Mouse (Mus musculus) midbrain, embryonic 15.5 days (tissue): Measurements from ENCODE around the gene Ankrd31. TPM values are rescaled to one million over a fixed set of nuclear protein-coding genes. Genes with fewer than 3 reads are reported as not detected.
"Not testable (repeated sequence)": the region's sequence is repeated elsewhere in the genome, so short reads cannot be mapped to it uniquely, and the experiment has no call there.

Experiments used
- ATAC-seq: fragments of 200-750 bp; cut with Nextera tagmentation; replicated peaks from 2 replicates; pipeline ENCODE4 v1.8.0; 2017; ENCODE audit warnings: moderate TSS enrichment
- H3K27ac ChIP-seq: fragments of 300-500 bp; sonication (generic); 2 replicates; pipeline ENCODE4 v1.5.1; 2015; ENCODE audit warnings: mild to moderate bottlenecking, inconsistent platforms
- H3K27me3 ChIP-seq: fragments of 300-500 bp; sonication (generic); replicated peaks from 2 replicates; pipeline ENCODE4 v1.6.1; 2015; ENCODE audit warnings: inconsistent platforms
- H3K36me3 ChIP-seq: fragments of 300-500 bp; sonication (generic); replicated peaks from 2 replicates; pipeline ENCODE4 v1.6.1; 2015; ENCODE audit warnings: inconsistent platforms
- H3K4me1 ChIP-seq: fragments of 300-500 bp; sonication (generic); 2 replicates; pipeline ENCODE4 v1.6.1; 2015; ENCODE audit warnings: inconsistent platforms
- H3K4me2 ChIP-seq: fragments of 300-500 bp; sonication (generic); 2 replicates; pipeline ENCODE4 v1.6.1; 2015; ENCODE audit warnings: inconsistent platforms, mild to moderate bottlenecking, moderate library complexity
- H3K4me3 ChIP-seq: fragments of 300-500 bp; sonication (generic); 2 replicates; pipeline ENCODE4 v1.5.1; 2015; ENCODE audit warnings: mild to moderate bottlenecking, inconsistent platforms
- H3K9ac ChIP-seq: fragments of 300-500 bp; sonication (generic); 2 replicates; pipeline ENCODE4 v1.6.1; 2015; ENCODE audit warnings: mild to moderate bottlenecking, inconsistent platforms
- H3K9me3 ChIP-seq: fragments of 300-500 bp; sonication (generic); 2 replicates; pipeline ENCODE4 v1.6.1; 2016; ENCODE audit warnings: inconsistent platforms
- WGBS: fragments of 180-500 bp; shearing (Covaris S2); methylation state at CpG from one replicate; pipeline ENCODE4 v1.1.7; 2015; ENCODE audit warnings: mixed read lengths; 5-methylcytosine and 5-hydroxymethylcytosine counted together
- polyA plus RNA-seq: library from polyadenylated mRNA; unstranded; fragments of >200 nt; fragmentation: Nextera tagmentation; extraction: Ambion mirVana; gene quantifications from 2 replicates; pipeline ENCODE4 v1.2.1, GENCODE M21; 2015

Ankrd31 gene
- polyA plus RNA-seq, 1 experiment from 2014 or later, result 0.06 TPM

- Histone ChIP-seq H3K27ac (no peak overlapping the region), H3K4me3 (no peak overlapping the region), H3K4me1 (no peaks in the 10 kb centered on the region), H3K9ac (no peak overlapping the region), H3K9me3 (no peaks in the 10 kb centered on the region), H3K27me3 (no peaks in the 10 kb centered on the region), H3K36me3 (no peaks in the 10 kb centered on the region), H3K4me2 (no peak overlapping the region)
- WGBS, result 49% methylated on average over 6 of the region's 6 CpGs
- ATAC-seq, result no peak
Measured at GRCm38 (mm10) chr13:96746055-96746454, 2.0 kb upstream of the Ankrd31 start.

GRCm38 (mm10) chr13:96749859-96750258 lies 1.8 kb downstream of the Ankrd31 start:
- H3K9me3 ChIP-seq, result no peaks in the 10 kb centered on the region
- H3K4me3 ChIP-seq, result no peak overlapping the region
- 90% methylated on average over 6 of the region's 6 CpGs for WGBS
- no peak overlapping the region for H3K9ac ChIP-seq
- H3K4me1 ChIP-seq, result no peaks in the 10 kb centered on the region
- H3K27ac ChIP-seq, result no peak overlapping the region
- H3K36me3 ChIP-seq, result no peaks in the 10 kb centered on the region
- no peak overlapping the region for H3K4me2 ChIP-seq
- H3K27me3 ChIP-seq, result no peaks in the 10 kb centered on the region
- no peak for ATAC-seq

DNA sequence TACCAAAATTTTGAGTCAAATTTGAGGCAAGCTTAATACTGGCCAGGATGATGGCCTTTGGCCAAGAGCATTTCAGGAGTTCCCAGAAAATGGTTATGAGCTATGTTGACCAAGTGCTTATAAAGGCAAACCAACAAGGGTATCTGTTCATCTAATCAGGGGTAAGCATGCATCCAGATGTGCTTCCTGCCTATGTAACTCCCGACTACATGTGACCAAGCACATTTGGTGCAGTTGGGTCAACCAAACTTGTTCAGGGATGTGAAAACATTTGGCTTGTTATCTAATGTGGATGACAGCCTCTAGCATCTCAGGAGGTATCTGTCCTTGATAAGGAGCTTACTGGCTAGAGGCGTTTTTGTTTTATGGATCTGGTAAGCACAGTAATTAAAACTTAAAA lies 12.8 kb downstream of the Ankrd31 start:
- Histone ChIP-seq H3K9ac (no peak overlapping the region), H3K4me1 (no peaks in the 10 kb centered on the region), H3K9me3 (0 out of 2 replicates have a peak, but pooled peaks cover 4% of the 10 kb centered on the region), H3K27ac (no peak overlapping the region), H3K4me3 (no peak overlapping the region), H3K36me3 (no peaks in the 10 kb centered on the region), H3K4me2 (no peak overlapping the region), H3K27me3 (no peaks in the 10 kb centered on the region)
- ATAC-seq, result no peak
- 91% methylated on average over 2 of the region's 2 CpGs for WGBS

DNA sequence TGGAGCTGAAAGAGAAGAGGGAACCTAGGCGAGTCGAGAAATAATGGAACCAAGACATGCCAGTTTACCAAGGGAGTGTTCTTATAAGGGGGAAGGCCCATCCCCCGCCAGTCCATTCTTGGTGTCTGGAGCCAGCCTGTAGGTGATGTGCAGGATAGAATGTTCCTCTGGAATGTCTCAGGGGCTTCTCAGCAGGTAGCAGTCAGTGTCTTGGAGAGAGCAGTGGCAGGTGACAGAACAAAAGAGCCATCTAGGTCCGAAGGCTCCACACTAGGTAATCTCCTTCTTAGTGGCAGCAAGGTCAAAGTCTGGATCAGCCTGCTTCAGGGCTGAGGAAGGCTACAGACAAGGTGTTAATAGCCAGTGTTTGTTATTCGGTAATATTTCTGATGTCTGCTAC lies 38.0 kb downstream of the Ankrd31 start:
- WGBS, result 85% methylated on average over 5 of the region's 5 CpGs
- not testable (repeated sequence) for H3K4me1 ChIP-seq, H3K36me3 ChIP-seq, H3K27me3 ChIP-seq, H3K9ac ChIP-seq, H3K9me3 ChIP-seq, H3K4me2 ChIP-seq, H3K27ac ChIP-seq, H3K4me3 ChIP-seq, ATAC-seq

- Histone ChIP-seq H3K36me3 (no peaks in the 10 kb centered on the region), H3K9ac (no peak overlapping the region), H3K27ac (no peak overlapping the region), H3K9me3 (no peaks in the 10 kb centered on the region), H3K4me1 (no peaks in the 10 kb centered on the region), H3K4me3 (no peak overlapping the region), H3K27me3 (no peaks in the 10 kb centered on the region), H3K4me2 (no peak overlapping the region)
- no peak for ATAC-seq
- 93% methylated on average over 2 of the region's 2 CpGs for WGBS
Measured at GRCm38 (mm10) chr13:96793451-96793850, 45.4 kb downstream of the Ankrd31 start.

GRCm38 (mm10) chr13:96795301-96795700 lies 47.2 kb downstream of the Ankrd31 start:
- 79% methylated on average over 3 of the region's 3 CpGs for WGBS
- H3K9ac ChIP-seq, result no peak overlapping the region
- H3K9me3 ChIP-seq, result no peaks in the 10 kb centered on the region
- ATAC-seq, result no peak
- no peaks in the 10 kb centered on the region for H3K27me3 ChIP-seq
- H3K36me3 ChIP-seq, result no peaks in the 10 kb centered on the region
- H3K4me1 ChIP-seq, result no peaks in the 10 kb centered on the region
- H3K27ac ChIP-seq, result no peak overlapping the region
- H3K4me3 ChIP-seq, result no peak overlapping the region
- H3K4me2 ChIP-seq, result no peak overlapping the region

GRCm38 (mm10) chr13:96797500-96797899 lies 49.4 kb downstream of the Ankrd31 start:
- no peak overlapping the region for H3K9ac ChIP-seq
- no peak for ATAC-seq
- H3K4me1 ChIP-seq, result no peaks in the 10 kb centered on the region
- H3K4me2 ChIP-seq, result no peak overlapping the region
- no peaks in the 10 kb centered on the region for H3K9me3 ChIP-seq
- 39% methylated on average over 2 of the region's 2 CpGs for WGBS
- H3K27me3 ChIP-seq, result no peaks in the 10 kb centered on the region
- H3K36me3 ChIP-seq, result no peaks in the 10 kb centered on the region
- H3K4me3 ChIP-seq, result no peak overlapping the region
- H3K27ac ChIP-seq, result no peak overlapping the region

GRCm38 (mm10) chr13:96849752-96850151 lies 101.7 kb downstream of the Ankrd31 start:
- H3K4me1 ChIP-seq, result no peaks in the 10 kb centered on the region
- H3K9me3 ChIP-seq, result no peaks in the 10 kb centered on the region
- H3K4me2 ChIP-seq, result no peak overlapping the region
- no peaks in the 10 kb centered on the region for H3K27me3 ChIP-seq
- no peak for ATAC-seq
- H3K36me3 ChIP-seq, result no peaks in the 10 kb centered on the region
- no peak overlapping the region for H3K27ac ChIP-seq
- 91% methylated on average over 1 of the region's 1 CpGs for WGBS
- no peak overlapping the region for H3K4me3 ChIP-seq
- no peak overlapping the region for H3K9ac ChIP-seq

DNA sequence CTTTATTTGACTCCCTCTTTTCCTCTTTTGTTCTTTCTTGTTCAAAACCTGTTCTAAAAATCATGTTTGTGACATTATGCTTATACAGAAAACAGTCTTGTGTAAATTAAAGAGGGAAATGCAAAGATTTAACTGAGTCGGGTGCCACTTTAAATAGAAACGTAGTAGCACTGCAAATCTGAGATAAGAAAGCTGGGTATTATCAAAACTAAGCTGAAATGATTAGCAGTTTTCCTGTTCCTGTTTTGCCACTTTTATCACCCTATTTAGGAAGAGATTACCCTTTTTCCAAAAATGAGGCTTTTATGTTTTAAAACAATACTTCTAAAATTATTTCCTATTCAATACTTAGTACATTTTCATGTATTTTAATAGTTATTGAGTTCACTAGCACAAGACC lies 104.1 kb downstream of the Ankrd31 start:
- 52% methylated on average over 2 of the region's 2 CpGs for WGBS
- no peaks in the 10 kb centered on the region for H3K27me3 ChIP-seq
- no peak overlapping the region for H3K4me2 ChIP-seq
- no peak for ATAC-seq
- H3K9ac ChIP-seq, result no peak overlapping the region
- H3K9me3 ChIP-seq, result no peaks in the 10 kb centered on the region
- H3K4me1 ChIP-seq, result no peaks in the 10 kb centered on the region
- no peak overlapping the region for H3K27ac ChIP-seq
- H3K36me3 ChIP-seq, result no peaks in the 10 kb centered on the region
- H3K4me3 ChIP-seq, result no peak overlapping the region

GRCm38 (mm10) chr13:96853256-96853655 lies 105.2 kb downstream of the Ankrd31 start:
- H3K9ac ChIP-seq, result no peak overlapping the region
- no peaks in the 10 kb centered on the region for H3K4me1 ChIP-seq
- WGBS, result 62% methylated on average over 1 of the region's 1 CpGs
- no peak overlapping the region for H3K27ac ChIP-seq
- ATAC-seq, result no peak
- H3K36me3 ChIP-seq, result no peaks in the 10 kb centered on the region
- H3K4me2 ChIP-seq, result no peak overlapping the region
- H3K9me3 ChIP-seq, result no peaks in the 10 kb centered on the region
- no peaks in the 10 kb centered on the region for H3K27me3 ChIP-seq
- no peak overlapping the region for H3K4me3 ChIP-seq

GRCm38 (mm10) chr13:96855191-96855590 lies 107.1 kb downstream of the Ankrd31 start:
- H3K9me3 ChIP-seq, result no peaks in the 10 kb centered on the region
- H3K9ac ChIP-seq, result no peak overlapping the region
- WGBS, result 21% methylated on average over 3 of the region's 3 CpGs
- no peaks in the 10 kb centered on the region for H3K27me3 ChIP-seq
- no peak for ATAC-seq
- no peak overlapping the region for H3K4me2 ChIP-seq
- no peak overlapping the region for H3K4me3 ChIP-seq
- no peak overlapping the region for H3K27ac ChIP-seq
- no peaks in the 10 kb centered on the region for H3K4me1 ChIP-seq
- no peaks in the 10 kb centered on the region for H3K36me3 ChIP-seq

GRCm38 (mm10) chr13:96859161-96859560 lies 111.1 kb downstream of the Ankrd31 start:
- Histone ChIP-seq H3K27me3 (no peaks in the 10 kb centered on the region), H3K9me3 (no peaks in the 10 kb centered on the region), H3K36me3 (no peaks in the 10 kb centered on the region), H3K4me1 (no peaks in the 10 kb centered on the region), H3K4me2 (no peak overlapping the region), H3K9ac (no peak overlapping the region), H3K27ac (no peak overlapping the region), H3K4me3 (no peak overlapping the region)
- ATAC-seq, result no peak
- WGBS, result 90% methylated on average over 3 of the region's 3 CpGs

- no peak overlapping the region for H3K4me2 ChIP-seq
- no peak overlapping the region for H3K9ac ChIP-seq
- 71% methylated on average over 4 of the region's 4 CpGs for WGBS
- H3K9me3 ChIP-seq, result no peaks in the 10 kb centered on the region
- no peak overlapping the region for H3K27ac ChIP-seq
- no peak overlapping the region for H3K4me3 ChIP-seq
- no peaks in the 10 kb centered on the region for H3K27me3 ChIP-seq
- H3K4me1 ChIP-seq, result no peaks in the 10 kb centered on the region
- ATAC-seq, result no peak
- no peaks in the 10 kb centered on the region for H3K36me3 ChIP-seq
Measured at GRCm38 (mm10) chr13:96870742-96871141, 122.7 kb downstream of the Ankrd31 start.

DNA sequence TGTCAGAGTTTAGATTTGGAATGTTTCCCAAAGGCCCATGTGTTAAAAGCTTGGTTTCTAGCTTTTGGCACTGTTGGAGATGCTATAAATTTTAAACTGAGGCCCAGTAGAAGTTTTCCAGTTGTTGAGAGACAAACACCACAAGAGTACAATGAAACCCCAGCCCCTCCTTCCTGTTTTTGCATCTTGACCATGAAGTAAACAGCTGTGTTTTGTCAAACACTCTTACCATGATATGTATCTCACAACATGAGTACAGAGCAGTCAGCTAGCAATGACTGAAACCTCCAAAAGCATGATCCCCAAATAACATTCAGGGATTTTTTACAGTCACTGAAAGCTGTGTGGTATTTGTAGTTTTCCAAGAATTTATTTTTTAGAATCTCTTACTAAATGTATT lies 126.0 kb downstream of the Ankrd31 start:
- Histone ChIP-seq H3K4me2 (no peak overlapping the region), H3K4me1 (peaks cover 8% of the 10 kb centered on the region; the same call in 1 of the 2 replicates)

More for the DNA sequence above, 126.0 kb downstream of the Ankrd31 start:
- H3K27ac ChIP-seq, result no peak overlapping the region
- no peak for ATAC-seq
- H3K27me3 ChIP-seq, result no peaks in the 10 kb centered on the region
- H3K36me3 ChIP-seq, result no peaks in the 10 kb centered on the region
- no peaks in the 10 kb centered on the region for H3K9me3 ChIP-seq
- no peak overlapping the region for H3K4me3 ChIP-seq
- no peak overlapping the region for H3K9ac ChIP-seq
